Mouse (Mus musculus): ENCODE measurements around the gene Mex3b. TPM values are rescaled to one million over a fixed set of nuclear protein-coding genes. Genes with fewer than 3 reads are reported as not detected.
A peak's percentile ranks its signal among the peaks of the same experiment; 100 is the strongest.

Gene Mex3b
- polyA plus RNA-seq (2011; ENCODE audit: insufficient read depth, insufficient read length, low read depth, missing spikeins) = 8.4 and 10.5 TPM in 2 replicates

GRCm38 (mm10) chr7:82867271-82868121 is at the start of gene Mex3b:
TSS of gene Mex3b (plus strand) at chr7:82867333.
- Histone ChIP-seq H3K4me1 (ENCODE audit: control insufficient read depth, insufficient read depth, low read length) (no peaks in the 10 kb centered on the region), H3K9ac (ENCODE audit: low read depth, poor library complexity, severe bottlenecking) (peak within 1 kb of the TSS; percentile 70), H3K27ac (ENCODE audit: insufficient read depth, low read length) (no peak within 1 kb of the TSS), H3K9me3 (replicated peaks; ENCODE audit: control insufficient read depth, insufficient read depth, low read length, poor library complexity, severe bottlenecking) (no peaks in the 10 kb centered on the region), H3K4me3 (ENCODE audit: low read depth, low read length) (peak within 1 kb of the TSS; percentile 86), H3K27me3 (ENCODE audit: control insufficient read depth, insufficient read depth, low read length, poor library complexity, severe bottlenecking) (no peaks in the 10 kb centered on the region), H3K36me3 (ENCODE audit: control insufficient read depth, insufficient read depth, low read length, poor library complexity, severe bottlenecking) (no peaks in the 10 kb centered on the region)
- no peak for TF ChIP-seq CTCF (IDR thresholded peaks at IDR 0.05; ENCODE audit: low read depth, low read length)
- 0 out of 2 replicates have a peak, but pooled peaks have one; percentile 28 for TF ChIP-seq EP300 (IDR thresholded peaks at IDR 0.05; ENCODE audit: insufficient read depth, low read depth, low read length)

- Histone ChIP-seq H3K4me1 (ENCODE audit: control insufficient read depth, insufficient read depth, low read length) (peaks cover 3% of the 10 kb centered on the region), H3K4me3 (ENCODE audit: low read depth, low read length) (no peak overlapping the region), H3K27me3 (ENCODE audit: control insufficient read depth, insufficient read depth, low read length, poor library complexity, severe bottlenecking) (no peaks in the 10 kb centered on the region), H3K9me3 (replicated peaks; ENCODE audit: control insufficient read depth, insufficient read depth, low read length, poor library complexity, severe bottlenecking) (no peaks in the 10 kb centered on the region), H3K9ac (ENCODE audit: low read depth, poor library complexity, severe bottlenecking) (no peak overlapping the region), H3K36me3 (ENCODE audit: control insufficient read depth, insufficient read depth, low read length, poor library complexity, severe bottlenecking) (no peaks in the 10 kb centered on the region), H3K27ac (ENCODE audit: insufficient read depth, low read length) (no peak overlapping the region)
- TF ChIP-seq EP300 (IDR thresholded peaks at IDR 0.05; ENCODE audit: insufficient read depth, low read depth, low read length) = no peak
- no peak for TF ChIP-seq POLR2A (IDR thresholded peaks at IDR 0.05; ENCODE audit: insufficient read depth, low read length)
- no peak for TF ChIP-seq CTCF (IDR thresholded peaks at IDR 0.05; ENCODE audit: low read depth, low read length)
These were observed 47.6 kb upstream of the Mex3b start for GRCm38 (mm10) chr7:82819541-82819940.

GRCm38 (mm10) chr7:82820661-82821060 is 46.5 kb upstream of the Mex3b start:
- H3K9me3 ChIP-seq (replicated peaks; ENCODE audit: control insufficient read depth, insufficient read depth, low read length, poor library complexity, severe bottlenecking) = no peaks in the 10 kb centered on the region
- H3K4me3 ChIP-seq (ENCODE audit: low read depth, low read length) = no peak overlapping the region
- TF ChIP-seq EP300 (IDR thresholded peaks at IDR 0.05; ENCODE audit: insufficient read depth, low read depth, low read length) (no peak), POLR2A (IDR thresholded peaks at IDR 0.05; ENCODE audit: insufficient read depth, low read length) (no peak), CTCF (IDR thresholded peaks at IDR 0.05; ENCODE audit: low read depth, low read length) (no peak)
- H3K27ac ChIP-seq (ENCODE audit: insufficient read depth, low read length) = no peak overlapping the region
- H3K27me3 ChIP-seq (ENCODE audit: control insufficient read depth, insufficient read depth, low read length, poor library complexity, severe bottlenecking) = no peaks in the 10 kb centered on the region
- H3K9ac ChIP-seq (ENCODE audit: low read depth, poor library complexity, severe bottlenecking) = no peak overlapping the region
- H3K4me1 ChIP-seq (ENCODE audit: control insufficient read depth, insufficient read depth, low read length) = peaks cover 3% of the 10 kb centered on the region
- H3K36me3 ChIP-seq (ENCODE audit: control insufficient read depth, insufficient read depth, low read length, poor library complexity, severe bottlenecking) = no peaks in the 10 kb centered on the region

GRCm38 (mm10) chr7:82821501-82821900 is 45.6 kb upstream of the Mex3b start:
- Histone ChIP-seq H3K9me3 (replicated peaks; ENCODE audit: control insufficient read depth, insufficient read depth, low read length, poor library complexity, severe bottlenecking) (no peaks in the 10 kb centered on the region), H3K27ac (ENCODE audit: insufficient read depth, low read length) (no peak overlapping the region), H3K4me3 (ENCODE audit: low read depth, low read length) (no peak overlapping the region), H3K36me3 (ENCODE audit: control insufficient read depth, insufficient read depth, low read length, poor library complexity, severe bottlenecking) (no peaks in the 10 kb centered on the region), H3K4me1 (ENCODE audit: control insufficient read depth, insufficient read depth, low read length) (no peaks in the 10 kb centered on the region), H3K27me3 (ENCODE audit: control insufficient read depth, insufficient read depth, low read length, poor library complexity, severe bottlenecking) (no peaks in the 10 kb centered on the region), H3K9ac (ENCODE audit: low read depth, poor library complexity, severe bottlenecking) (no peak overlapping the region)
- TF ChIP-seq POLR2A (IDR thresholded peaks at IDR 0.05; ENCODE audit: insufficient read depth, low read length) = no peak

GRCm38 (mm10) chr7:82822528-82822927 is 44.6 kb upstream of the Mex3b start:
- Histone ChIP-seq H3K4me3 (ENCODE audit: low read depth, low read length) (no peak overlapping the region), H3K4me1 (ENCODE audit: control insufficient read depth, insufficient read depth, low read length) (no peaks in the 10 kb centered on the region), H3K27ac (ENCODE audit: insufficient read depth, low read length) (no peak overlapping the region), H3K9me3 (replicated peaks; ENCODE audit: control insufficient read depth, insufficient read depth, low read length, poor library complexity, severe bottlenecking) (no peaks in the 10 kb centered on the region), H3K9ac (ENCODE audit: low read depth, poor library complexity, severe bottlenecking) (no peak overlapping the region), H3K27me3 (ENCODE audit: control insufficient read depth, insufficient read depth, low read length, poor library complexity, severe bottlenecking) (no peaks in the 10 kb centered on the region), H3K36me3 (ENCODE audit: control insufficient read depth, insufficient read depth, low read length, poor library complexity, severe bottlenecking) (no peaks in the 10 kb centered on the region)
- no peak for TF ChIP-seq CTCF (IDR thresholded peaks at IDR 0.05; ENCODE audit: low read depth, low read length)
- no peak for TF ChIP-seq POLR2A (IDR thresholded peaks at IDR 0.05; ENCODE audit: insufficient read depth, low read length)
- TF ChIP-seq EP300 (IDR thresholded peaks at IDR 0.05; ENCODE audit: insufficient read depth, low read depth, low read length) = no peak

- H3K36me3 ChIP-seq (ENCODE audit: control insufficient read depth, insufficient read depth, low read length, poor library complexity, severe bottlenecking) = no peaks in the 10 kb centered on the region
- no peak overlapping the region for H3K27ac ChIP-seq (ENCODE audit: insufficient read depth, low read length)
- TF ChIP-seq CTCF (IDR thresholded peaks at IDR 0.05; ENCODE audit: low read depth, low read length) (no peak), POLR2A (IDR thresholded peaks at IDR 0.05; ENCODE audit: insufficient read depth, low read length) (no peak), EP300 (IDR thresholded peaks at IDR 0.05; ENCODE audit: insufficient read depth, low read depth, low read length) (no peak)
- no peak overlapping the region for H3K4me3 ChIP-seq (ENCODE audit: low read depth, low read length)
- no peak overlapping the region for H3K9ac ChIP-seq (ENCODE audit: low read depth, poor library complexity, severe bottlenecking)
- H3K4me1 ChIP-seq (ENCODE audit: control insufficient read depth, insufficient read depth, low read length) = no peaks in the 10 kb centered on the region
- no peaks in the 10 kb centered on the region for H3K27me3 ChIP-seq (ENCODE audit: control insufficient read depth, insufficient read depth, low read length, poor library complexity, severe bottlenecking)
- no peaks in the 10 kb centered on the region for H3K9me3 ChIP-seq (replicated peaks; ENCODE audit: control insufficient read depth, insufficient read depth, low read length, poor library complexity, severe bottlenecking)
These were observed 38.9 kb upstream of the Mex3b start for GRCm38 (mm10) chr7:82828193-82828592.

Data from ES-Bruce4 (cell line).